Mouse (Mus musculus) CH12.LX (cell line): ENCODE results near the gene Tctn1. TPM values are rescaled to one million over a fixed set of nuclear protein-coding genes. Genes with fewer than 3 reads are reported as not detected.

ENCODE experiments used
- DNase-seq: peaks from one replicate; pipeline ENCODE4 v3.0.0-alpha.2; 2013; ENCODE audit errors: extremely low read depth
- H3K27ac ChIP-seq: 2 replicates; pipeline ENCODE4 v1.5.1; 2012; ENCODE audit warnings: low read depth, mild to moderate bottlenecking, control low read depth, moderate library complexity; ENCODE audit not compliant: insufficient read depth
- H3K27me3 ChIP-seq: replicated peaks from 2 replicates; pipeline ENCODE3; 2012; ENCODE audit warnings: inconsistent platforms
- H3K36me3 ChIP-seq, 2 experiments: replicated peaks in 1 of 2; 2 replicates each; pipeline versions ENCODE3 to v1.6.1; 2012; ENCODE audit warnings: inconsistent platforms in 1 of 2, low read length in 1 of 2, mild to moderate bottlenecking in 1 of 2, mixed read lengths in 1 of 2, moderate library complexity in 1 of 2; ENCODE audit not compliant: control insufficient read depth in 1 of 2, insufficient read depth in 1 of 2
- H3K4me1 ChIP-seq, 2 experiments: 2 replicates each; pipeline ENCODE4 v1.6.1; 2012; ENCODE audit warnings: inconsistent platforms in 1 of 2, moderate library complexity in 1 of 2; ENCODE audit not compliant: insufficient read depth in 2 of 2, control insufficient read depth in 1 of 2
- H3K4me2 ChIP-seq: 2 replicates; pipeline ENCODE4 v1.6.1; 2012; ENCODE audit warnings: low read depth, mild to moderate bottlenecking, control low read depth; ENCODE audit not compliant: poor library complexity, insufficient read depth, severe bottlenecking
- H3K4me3 ChIP-seq, 3 experiments: fragments of 150-350 bp in 1 of 3; sonication (generic) in 1 of 3; replicated peaks in 1 of 3; 2 replicates each; pipeline versions ENCODE3 to v1.5.1; 2011 to 2012; ENCODE audit warnings: low read depth in 2 of 3, low read length in 2 of 3, mild to moderate bottlenecking in 2 of 3, moderate library complexity in 2 of 3, control low read depth in 1 of 3, improper control_type of control experiment in 1 of 3, inconsistent platforms in 1 of 3, mixed read lengths in 1 of 3; ENCODE audit not compliant: poor library complexity in 1 of 3
- H3K79me2 ChIP-seq: replicated peaks from 2 replicates; pipeline ENCODE4 v1.6.1; 2012; ENCODE audit warnings: mild to moderate bottlenecking, moderate library complexity; ENCODE audit not compliant: control insufficient read depth, poor library complexity, insufficient read depth, severe bottlenecking; ENCODE audit errors: extremely low read depth
- H3K9ac ChIP-seq: 2 replicates; pipeline ENCODE4 v1.6.1; 2012; ENCODE audit warnings: low read depth, mild to moderate bottlenecking, control low read depth, moderate library complexity; ENCODE audit not compliant: insufficient read depth
- H3K9me3 ChIP-seq: replicated peaks from 2 replicates; pipeline ENCODE3; 2012; ENCODE audit warnings: low read length, inconsistent platforms, mixed read lengths
- BHLHE40 ChIP-seq: IDR thresholded peaks from 2 replicates; pipeline ENCODE4 v1.6.1; 2011; ENCODE audit warnings: mild to moderate bottlenecking, low read depth, low read length, improper control_type of control experiment
- CHD1 ChIP-seq: IDR thresholded peaks from 2 replicates; pipeline ENCODE4 v1.6.1; 2012; ENCODE audit warnings: low read depth, low read length, improper control_type of control experiment, inconsistent platforms
- CHD2 ChIP-seq: IDR thresholded peaks from 2 replicates; pipeline ENCODE4 v1.6.1; 2011; ENCODE audit warnings: low read length, improper control_type of control experiment
- CTCF ChIP-seq, 2 experiments: IDR thresholded peaks in 1 of 2; conservative IDR thresholded peaks in 1 of 2; 2 replicates each; pipeline ENCODE4 v1.5.1; 2011 to 2012; ENCODE audit warnings: low read depth in 2 of 2, low read length in 2 of 2, improper control_type of control experiment in 1 of 2, inconsistent platforms in 1 of 2, mild to moderate bottlenecking in 1 of 2, moderate library complexity in 1 of 2
- E2F4 ChIP-seq: IDR thresholded peaks from 2 replicates; pipeline ENCODE4 v1.6.1; 2011; ENCODE audit warnings: low read depth, low read length, improper control_type of control experiment; ENCODE audit not compliant: insufficient replicate concordance
- ELF1 ChIP-seq: IDR thresholded peaks from 2 replicates; pipeline ENCODE4 v1.6.1; 2014; ENCODE audit warnings: low read depth, mild to moderate bottlenecking, inconsistent platforms, low read length, improper control_type of control experiment
- EP300 ChIP-seq: IDR thresholded peaks from 2 replicates; pipeline ENCODE4 v1.6.1; 2011; ENCODE audit warnings: low read length, improper control_type of control experiment
- ETS1 ChIP-seq: conservative IDR thresholded peaks from 2 replicates; pipeline ENCODE4 v1.6.1; 2012; ENCODE audit warnings: low read depth, mild to moderate bottlenecking, inconsistent platforms, low read length, improper control_type of control experiment, moderate library complexity
- GABPA ChIP-seq: IDR thresholded peaks from 2 replicates; pipeline ENCODE4 v1.6.1; 2012; ENCODE audit warnings: low read depth, low read length, improper control_type of control experiment, inconsistent platforms; ENCODE audit not compliant: insufficient replicate concordance
- HCFC1 ChIP-seq: IDR thresholded peaks from 2 replicates; pipeline ENCODE4 v1.6.1; 2012; ENCODE audit warnings: low read depth, mild to moderate bottlenecking, inconsistent platforms, low read length, improper control_type of control experiment
- IRF4 ChIP-seq: IDR thresholded peaks from 2 replicates; pipeline ENCODE4 v1.6.1; 2014; ENCODE audit warnings: low read depth, mild to moderate bottlenecking, inconsistent platforms, low read length, improper control_type of control experiment
- JUN ChIP-seq: IDR thresholded peaks from 2 replicates; pipeline ENCODE4 v1.6.1; 2011; ENCODE audit warnings: low read depth, mild to moderate bottlenecking, low read length, improper control_type of control experiment, moderate library complexity; ENCODE audit not compliant: insufficient read depth
- KAT2A ChIP-seq: IDR thresholded peaks from 2 replicates; pipeline ENCODE4 v1.6.1; 2012; ENCODE audit warnings: low read length, improper control_type of control experiment, inconsistent platforms; ENCODE audit not compliant: insufficient replicate concordance
- MAFK ChIP-seq: IDR thresholded peaks from 2 replicates; pipeline ENCODE4 v1.6.1; 2011; ENCODE audit warnings: low read length, improper control_type of control experiment; ENCODE audit not compliant: insufficient replicate concordance
- MAX ChIP-seq: IDR thresholded peaks from 2 replicates; pipeline ENCODE4 v1.6.1; 2011; ENCODE audit warnings: low read length, improper control_type of control experiment
- MEF2A ChIP-seq: IDR thresholded peaks from 2 replicates; pipeline ENCODE4 v1.6.1; 2014; ENCODE audit warnings: low read depth, mild to moderate bottlenecking, inconsistent platforms, low read length, improper control_type of control experiment, borderline replicate concordance
- MYC ChIP-seq: IDR thresholded peaks from 2 replicates; pipeline ENCODE4 v1.6.1; 2011; ENCODE audit warnings: low read depth, mild to moderate bottlenecking, improper control_type of control experiment, low read length
- NELFE ChIP-seq: IDR thresholded peaks from 2 replicates; pipeline ENCODE4 v1.6.1; 2011; ENCODE audit warnings: low read depth, low read length, improper control_type of control experiment
- NRF1 ChIP-seq: IDR thresholded peaks from 2 replicates; pipeline ENCODE4 v1.6.1; 2014; ENCODE audit warnings: low read depth, mild to moderate bottlenecking, inconsistent platforms, low read length, improper control_type of control experiment, moderate library complexity
- POLR2A ChIP-seq: IDR thresholded peaks from 2 replicates; pipeline ENCODE4 v1.6.1; 2011; ENCODE audit warnings: low read depth, mild to moderate bottlenecking, improper control_type of control experiment, low read length
- POLR2AphosphoS2 ChIP-seq: IDR thresholded peaks from 2 replicates; pipeline ENCODE4 v1.6.1; 2011; ENCODE audit warnings: low read depth, low read length, improper control_type of control experiment
- RCOR1 ChIP-seq: conservative IDR thresholded peaks from 2 replicates; pipeline ENCODE4 v1.6.1; 2012; ENCODE audit warnings: low read depth, mild to moderate bottlenecking, inconsistent platforms, low read length, improper control_type of control experiment
- TCF12 ChIP-seq: IDR thresholded peaks from 2 replicates; pipeline ENCODE4 v1.6.1; 2014; ENCODE audit warnings: low read depth, mild to moderate bottlenecking, inconsistent platforms, low read length, improper control_type of control experiment
- USF1 ChIP-seq: IDR thresholded peaks from 2 replicates; pipeline ENCODE4 v1.6.1; 2014; ENCODE audit warnings: low read depth, mild to moderate bottlenecking, inconsistent platforms, low read length, improper control_type of control experiment
- USF2 ChIP-seq: conservative IDR thresholded peaks from 2 replicates; pipeline ENCODE4 v1.6.1; 2011; ENCODE audit warnings: low read depth, low read length, improper control_type of control experiment
- ZMIZ1 ChIP-seq: IDR thresholded peaks from 2 replicates; pipeline ENCODE4 v1.6.1; 2012; ENCODE audit warnings: low read depth, mild to moderate bottlenecking, inconsistent platforms, low read length, improper control_type of control experiment
- dilution Hi-C: fragments of 300-500 bp; cut with MboI; formaldehyde crosslinking; loops from 2 replicates; pipeline ENCODE4 v1.14.3; 2020; ENCODE audit warnings: low sequenced_read_pairs; ENCODE audit not compliant: extremely low pct_unique_long_range_greater_than_20kb, extremely low pct_ligation_motif_present
- in situ Hi-C: fragments of 300-500 bp; cut with MboI; formaldehyde crosslinking; loops from 3 replicates; pipeline ENCODE4 v1.14.3; 2019; ENCODE audit warnings: low sequenced_read_pairs, low pct_ligation_motif_present, low pct_unique_long_range_greater_than_20kb, mixed read lengths
- polyA plus RNA-seq: library from polyadenylated mRNA; unstranded; fragments of >175 nt; gene quantifications from 2 replicates; pipeline ENCODE4 v1.2.1, GENCODE M21; 2012; ENCODE audit warnings: low read depth; ENCODE audit not compliant: insufficient read length
- total RNA-seq, 2 experiments: library from RNA; depleted of rRNA; stranded (reverse); fragments of 300-350 nt in 1 of 2; fragments of >200 nt in 1 of 2; gene quantifications; 2 replicates each; pipeline ENCODE4 v1.2.3; 2012 to 2014

The Tctn1 gene
- total and polyA plus RNA-seq, 3 experiments: 2.9 to 8.8 (median 3.7) TPM

DNA sequence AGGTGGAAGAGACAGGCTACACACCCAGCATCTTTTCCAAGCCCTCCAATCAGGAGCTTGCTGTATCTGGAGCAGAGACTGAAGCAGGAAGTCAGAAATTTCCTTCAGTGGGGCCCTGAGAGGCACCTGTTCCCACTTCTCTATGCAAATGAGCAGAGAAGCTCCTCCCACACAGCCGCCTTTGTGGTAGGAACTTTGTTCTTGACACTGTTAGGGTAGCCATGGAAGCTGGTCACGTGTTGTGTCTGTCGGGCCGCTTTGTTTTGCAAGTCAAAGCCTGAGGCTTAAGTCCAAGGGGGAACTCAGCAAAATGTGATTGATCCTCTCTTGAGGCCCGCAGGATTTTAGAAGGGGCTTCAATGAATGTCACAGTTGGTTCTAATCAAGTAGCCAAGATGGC lies 10.5 kb upstream of the Tctn1 start:
- H3K27me3 ChIP-seq: no peaks in the 10 kb centered on the region
- in situ Hi-C loops (loop anchor here (5.0 to 25.0 kb wide), 2 partner anchors 43 to 137 kb away; partner anchors contain the start of gene Ccdc63), dilution Hi-C loops (no loop called here)
- H3K4me1 ChIP-seq: peaks cover 8 to 30% of the 10 kb centered on the region in 2 experiments
- no peak overlapping the region for H3K9ac ChIP-seq
- 0 out of 2 replicates have a peak overlapping the region, but pooled peaks have one; percentile 25 for H3K4me2 ChIP-seq
- H3K4me3 ChIP-seq: no peak overlapping the region
- no peak overlapping the region for H3K27ac ChIP-seq
- no peaks in the 10 kb centered on the region for H3K9me3 ChIP-seq
- TF ChIP-seq USF2: peak; percentile 88
- no peak for TF ChIP-seq E2F4
- TF ChIP-seq BHLHE40: peak; percentile 88
- peak; percentile 53 for TF ChIP-seq TCF12
- 0 out of 2 replicates have a peak, but pooled peaks have one; percentile 24 for TF ChIP-seq MAFK
- no peak for TF ChIP-seq NELFE
- no peak for TF ChIP-seq CHD2
- TF ChIP-seq ELF1: peak; percentile 73
- TF ChIP-seq USF1: peak; percentile 88
- 0 out of 2 replicates have a peak, but pooled peaks have one; percentile 30 for TF ChIP-seq RCOR1
- TF ChIP-seq ZMIZ1: no peak
- TF ChIP-seq ETS1: peak; percentile 26; the same call in 1 of the 2 replicates
- TF ChIP-seq MAX: peak; percentile 86
- no peak for TF ChIP-seq CHD1
- TF ChIP-seq EP300: peak; percentile 50
- peak; percentile 37; the same call in 1 of the 2 replicates for TF ChIP-seq IRF4
- TF ChIP-seq POLR2A: peak; percentile 23; the same call in 1 of the 2 replicates
- DNase-seq: peak; percentile 96
- no peaks in the 10 kb centered on the region for H3K79me2 ChIP-seq
- no peaks in the 10 kb centered on the region for H3K36me3 ChIP-seq

DNA sequence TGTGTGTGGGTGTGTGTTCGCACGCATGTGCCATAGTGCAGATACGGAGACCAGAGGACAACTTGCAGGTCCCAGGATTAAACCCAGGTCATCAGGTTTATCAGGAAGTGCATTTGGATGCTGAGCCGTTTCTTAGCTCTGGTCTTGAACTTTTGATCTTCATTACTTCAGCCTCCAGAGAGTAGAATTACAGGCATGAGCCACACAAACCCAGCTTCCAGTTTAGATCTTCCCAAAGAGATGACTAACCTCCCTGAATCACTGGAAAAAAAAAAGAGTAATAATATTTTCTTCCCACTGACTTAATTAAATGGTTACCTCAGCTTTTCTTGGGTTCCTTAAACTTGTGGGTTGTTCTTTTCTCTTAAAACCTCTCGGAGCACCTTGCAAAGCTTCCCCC lies 8.6 kb upstream of the Tctn1 start:
- DNase-seq: no peak
- no peak overlapping the region for H3K9ac ChIP-seq
- no peaks in the 10 kb centered on the region for H3K79me2 ChIP-seq
- H3K27ac ChIP-seq: no peak overlapping the region
- in situ Hi-C loops (loop anchor here (5.0 to 25.0 kb wide), 2 partner anchors 44 to 136 kb away; partner anchors contain the start of gene Ccdc63), dilution Hi-C loops (no loop called here)
- no peak overlapping the region for H3K4me2 ChIP-seq
- H3K9me3 ChIP-seq: no peaks in the 10 kb centered on the region
- H3K27me3 ChIP-seq: no peaks in the 10 kb centered on the region
- peaks cover 8 to 35% of the 10 kb centered on the region in 2 experiments for H3K4me1 ChIP-seq
- H3K36me3 ChIP-seq: no peaks in the 10 kb centered on the region
- TF ChIP-seq NRF1: no peak
- TF ChIP-seq KAT2A: no peak
- TF ChIP-seq JUN: no peak
- TF ChIP-seq MYC: no peak
- no peak for TF ChIP-seq E2F4
- TF ChIP-seq CHD1: no peak
- no peak for TF ChIP-seq ZMIZ1
- TF ChIP-seq CTCF (conservative IDR thresholded peaks at IDR 0.05 in 1 of 2, IDR thresholded peaks at IDR 0.05 in 1 of 2; ENCODE audit: low read depth in 2 of 2, low read length in 2 of 2): no peak
- no peak for TF ChIP-seq POLR2AphosphoS2
- no peak for TF ChIP-seq HCFC1
- TF ChIP-seq MEF2A: no peak
- no peak for TF ChIP-seq GABPA
- H3K4me3 ChIP-seq: no peak overlapping the region
